Mouse (Mus musculus): ENCODE measurements around the gene Ypel2.
"Not testable (repeated sequence)": the region's sequence is repeated elsewhere in the genome, so short reads cannot be mapped to it uniquely, and the experiment has no call there.

Ypel2 gene
- long read RNA-seq, experiment 1, full-length matches to known transcripts = 9 of 18 reads
- long read RNA-seq, experiment 1, partial matches to known transcripts = 0 of 18 reads
- long read RNA-seq, experiment 1, other reads (novel, unspliced or antisense) = 9 of 18 reads
- long read RNA-seq, experiment 2, full-length matches to known transcripts = 5 of 10 reads
- long read RNA-seq, experiment 2, partial matches to known transcripts = 0 of 10 reads
- long read RNA-seq, experiment 2, other reads (novel, unspliced or antisense) = 5 of 10 reads

DNA sequence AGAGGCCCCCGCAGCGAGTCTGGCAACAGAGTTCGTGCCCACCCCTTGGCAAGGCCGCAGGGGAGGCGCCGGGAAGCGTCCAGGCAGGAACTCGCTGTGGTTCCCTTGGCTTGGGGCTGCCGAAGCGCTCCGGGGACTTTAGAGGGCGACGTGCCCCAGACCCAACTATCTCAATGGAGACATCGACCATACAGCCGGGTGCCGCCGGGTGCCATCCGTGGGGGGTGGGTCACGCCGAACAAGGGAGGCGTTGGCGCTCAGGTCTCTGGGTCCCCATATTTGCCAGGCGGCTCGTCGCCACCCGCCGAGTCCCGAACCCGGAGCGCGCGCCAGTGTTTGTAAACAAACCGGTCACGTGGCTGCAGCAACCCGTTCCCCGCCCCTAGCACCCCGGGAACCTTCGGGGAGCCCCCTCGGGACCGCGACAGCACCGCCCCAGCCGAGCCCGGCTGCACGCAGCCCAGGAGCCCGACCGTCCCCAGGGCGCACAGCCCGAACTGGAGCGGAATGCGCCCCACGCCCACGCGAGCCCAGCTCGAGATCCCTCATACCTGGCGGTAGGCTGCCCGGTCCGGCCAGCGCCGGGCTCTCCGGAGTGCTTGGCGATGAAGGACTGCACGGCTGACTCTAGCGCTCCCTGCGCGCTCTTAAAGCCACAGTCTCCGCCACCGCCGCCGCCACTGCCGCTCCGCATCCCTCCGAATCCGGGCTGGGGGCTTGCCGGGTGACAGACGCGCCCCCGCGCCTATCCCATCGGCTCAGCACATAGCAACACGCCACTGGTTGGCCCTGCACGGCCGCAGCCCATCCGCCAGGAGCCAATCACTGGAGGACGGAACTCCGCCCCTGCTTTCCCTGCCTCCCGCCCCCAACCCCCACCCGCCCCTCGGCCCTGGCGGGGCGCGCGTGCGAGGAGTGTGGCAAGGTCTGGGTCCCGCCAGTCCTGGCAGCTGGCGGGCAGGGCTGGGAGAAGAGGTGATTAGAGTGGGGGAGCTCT is at the start of gene Ypel2:
Gene Ypel2 (minus strand): TSS at position 667 of the 997 bp plus-strand sequence.
- intact Hi-C loops (cut with DNase I) = loop anchor here (5.0 to 10.0 kb wide), 3 partner anchors 41 to 99 kb away; no protein-coding TSS in a partner anchor

DNA sequence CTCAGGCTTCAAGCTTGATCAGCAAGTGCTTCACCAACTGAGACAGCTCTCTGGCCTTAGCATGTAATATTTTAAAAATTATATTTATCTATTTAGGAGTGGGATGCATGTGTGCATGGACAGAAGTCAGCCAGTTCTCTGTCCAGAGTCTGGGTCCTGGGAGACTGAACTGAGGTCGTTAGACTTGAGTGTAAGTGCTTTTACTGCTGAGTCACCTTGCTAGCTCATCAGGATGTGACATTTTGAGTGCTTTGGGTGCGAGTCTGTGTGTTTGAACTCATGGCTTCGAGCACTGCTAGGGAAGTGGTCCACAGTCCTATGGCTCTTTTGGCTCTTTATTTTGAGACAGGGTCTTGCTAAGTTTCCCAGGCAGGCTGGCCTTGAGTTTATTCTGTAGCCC is 49.5 kb upstream of the Ypel2 start:
- intact Hi-C loops (cut with DNase I) = no loop called here

DNA sequence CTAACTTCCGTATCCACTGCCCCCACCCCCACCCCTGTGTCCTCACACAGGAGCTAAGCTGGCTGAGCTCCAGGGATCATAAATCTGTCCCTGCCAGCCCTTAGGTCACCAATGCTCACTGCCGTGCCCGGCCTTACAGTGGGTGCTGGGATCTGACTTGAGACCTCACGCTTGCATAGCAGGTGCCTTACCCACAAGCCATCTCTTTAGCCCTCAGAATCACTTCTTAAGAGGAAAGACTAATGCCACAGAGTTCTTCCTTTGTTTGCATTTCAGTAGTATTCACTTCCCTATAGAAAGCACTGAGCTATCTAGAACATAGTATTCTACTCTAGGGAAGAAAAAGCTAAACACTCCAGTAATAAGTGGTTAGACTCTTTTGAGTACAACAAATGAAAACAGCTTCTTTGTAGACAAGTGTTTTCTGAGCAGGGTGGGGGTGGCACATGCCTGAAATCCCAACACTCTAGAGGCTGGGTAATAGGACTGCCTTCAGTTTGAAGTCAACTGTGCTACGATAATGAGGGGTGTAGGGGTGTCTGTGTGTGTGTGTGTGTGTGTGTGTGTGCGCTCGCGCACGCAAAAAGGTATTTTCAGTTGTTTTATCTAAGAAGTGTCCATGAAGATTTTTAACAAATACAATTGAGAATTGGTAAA is 45.9 kb upstream of the Ypel2 start:
- intact Hi-C loops (cut with DNase I) = no loop called here

DNA sequence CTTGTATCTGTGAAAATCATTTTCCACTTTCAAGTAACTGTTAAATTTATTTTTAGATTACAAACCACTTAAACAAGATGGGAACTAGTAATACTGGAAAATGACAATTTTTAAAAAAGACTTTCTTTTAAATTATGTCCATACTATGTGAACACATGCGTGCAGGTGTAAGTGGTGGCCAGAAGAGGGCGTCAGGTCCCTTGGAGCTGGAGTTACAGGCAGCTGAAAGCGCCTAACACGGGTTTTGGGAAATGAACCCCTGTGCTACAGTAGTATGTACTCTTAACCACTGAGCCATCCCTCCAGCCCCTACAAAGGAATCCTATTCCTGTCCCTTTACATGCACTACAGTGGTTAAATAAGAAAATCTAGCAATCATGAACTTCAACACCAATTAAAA is 42.7 kb upstream of the Ypel2 start:
- intact Hi-C loops (cut with DNase I) = no loop called here

DNA sequence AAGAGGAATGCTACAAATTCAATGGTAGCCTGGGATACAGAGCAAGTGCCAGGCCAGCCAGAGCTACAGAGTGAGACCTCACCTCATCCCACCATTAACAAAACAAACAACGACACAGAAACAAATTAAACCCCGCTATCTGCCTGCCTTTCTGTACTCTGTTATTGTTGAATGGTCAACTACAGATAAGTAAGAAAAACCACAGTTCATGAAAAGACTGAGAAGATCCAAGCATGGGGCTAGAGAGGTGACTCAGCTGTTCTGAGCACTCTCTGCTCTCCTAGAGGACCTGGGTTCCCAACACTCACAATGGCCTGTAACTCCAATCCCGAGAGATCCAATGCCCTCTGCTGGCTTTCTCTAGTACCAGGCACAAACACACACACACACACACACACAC is 34.7 kb upstream of the Ypel2 start:
- intact Hi-C loops (cut with DNase I) = no loop called here

DNA sequence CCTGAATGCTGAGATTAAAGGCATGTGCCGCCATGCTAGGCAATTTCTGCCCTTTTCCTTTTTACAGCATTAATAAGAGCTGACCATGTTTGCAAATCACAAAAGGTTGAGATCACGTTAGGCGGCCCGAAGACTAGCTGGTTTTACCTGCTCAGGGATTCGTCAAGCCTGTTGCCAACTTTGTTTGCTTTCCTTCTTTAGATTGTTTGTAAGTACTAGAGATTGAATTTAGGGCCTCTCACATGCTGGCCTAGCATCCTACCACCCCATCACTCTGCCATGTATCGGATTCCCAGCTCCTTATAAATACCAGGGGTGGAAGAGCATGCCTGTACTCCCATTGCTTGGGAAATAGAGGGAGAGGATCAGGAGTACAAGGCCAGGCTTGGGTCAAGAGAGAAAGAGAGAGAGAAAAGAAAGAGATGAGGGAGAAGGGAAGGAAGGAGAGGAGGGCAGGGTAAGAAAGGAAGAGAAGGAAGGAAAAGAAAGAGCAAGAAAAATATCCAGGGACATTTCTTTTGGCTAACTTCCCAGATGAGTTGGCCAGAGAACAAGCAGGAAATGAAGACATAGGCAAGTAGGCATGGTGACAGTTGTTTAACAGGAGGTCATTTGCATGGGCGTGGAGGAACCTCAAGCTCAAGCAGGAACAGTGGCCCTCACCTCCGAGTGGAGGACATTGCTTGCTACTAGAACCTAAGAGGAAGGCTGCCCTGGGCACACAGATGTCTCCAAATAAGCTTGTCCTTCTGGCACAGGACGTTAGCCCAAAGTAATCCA is 32.8 kb upstream of the Ypel2 start:
- intact Hi-C loops (cut with DNase I) = no loop called here

DNA sequence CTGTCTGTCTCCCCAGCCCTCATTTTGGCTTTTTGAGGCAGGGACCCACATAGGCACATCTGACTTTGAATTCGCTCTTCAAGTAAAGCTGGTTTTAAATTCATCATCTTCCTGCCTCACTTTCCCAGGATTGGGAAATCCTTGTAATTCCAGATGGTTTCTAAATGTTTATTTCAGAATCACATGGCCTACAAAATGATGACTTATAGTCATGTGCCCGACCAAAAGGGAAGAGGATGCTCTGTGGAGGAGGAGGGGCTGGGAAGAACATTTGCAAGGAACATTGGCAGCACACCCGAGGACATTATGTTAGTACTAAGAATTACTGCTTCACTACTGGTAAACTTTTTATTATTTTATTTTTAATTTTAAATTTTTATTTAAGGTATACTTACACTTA is 31.8 kb upstream of the Ypel2 start:
- intact Hi-C loops (cut with DNase I) = no loop called here

DNA sequence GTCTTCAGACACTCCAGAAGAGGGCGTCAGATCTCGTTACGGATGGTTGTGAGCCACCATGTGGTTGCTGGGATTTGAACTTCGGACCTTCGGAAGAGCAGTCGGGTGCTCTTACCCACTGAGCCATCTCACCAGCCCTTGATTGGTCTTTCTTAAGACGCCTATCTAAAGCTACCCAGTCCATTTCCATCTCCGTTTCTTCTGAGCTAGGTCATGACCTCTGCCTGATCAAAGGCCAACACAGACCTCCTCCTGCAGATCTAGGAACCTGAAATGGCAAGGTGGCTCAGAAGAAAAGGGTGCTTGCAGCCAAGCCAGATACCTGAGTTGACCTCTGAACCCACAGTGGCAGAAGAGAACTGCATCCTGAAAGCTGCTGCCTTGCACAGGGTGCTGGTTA is 29.7 kb upstream of the Ypel2 start:
- intact Hi-C loops (cut with DNase I) = not testable (repeated sequence)

DNA sequence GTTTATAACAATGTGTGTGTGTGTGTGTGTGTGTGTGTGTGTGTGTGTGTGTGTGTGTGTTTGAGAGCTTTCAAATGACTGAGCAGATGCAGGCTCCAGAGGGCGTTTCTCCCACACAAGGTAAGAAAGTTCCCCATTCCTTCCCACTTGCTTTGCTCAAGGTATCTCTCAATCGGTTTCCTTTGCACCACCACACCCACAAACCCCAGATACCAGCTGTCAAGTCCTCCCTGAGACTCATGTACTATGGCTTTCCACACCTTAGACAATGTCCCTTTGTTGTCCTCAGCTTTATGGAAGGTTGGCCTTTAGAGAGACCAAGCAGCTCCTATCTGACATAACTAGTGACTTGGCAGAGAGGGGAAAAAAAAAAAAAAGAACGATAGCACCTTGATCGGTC is 29.3 kb upstream of the Ypel2 start:
- intact Hi-C loops (cut with DNase I) = no loop called here

DNA sequence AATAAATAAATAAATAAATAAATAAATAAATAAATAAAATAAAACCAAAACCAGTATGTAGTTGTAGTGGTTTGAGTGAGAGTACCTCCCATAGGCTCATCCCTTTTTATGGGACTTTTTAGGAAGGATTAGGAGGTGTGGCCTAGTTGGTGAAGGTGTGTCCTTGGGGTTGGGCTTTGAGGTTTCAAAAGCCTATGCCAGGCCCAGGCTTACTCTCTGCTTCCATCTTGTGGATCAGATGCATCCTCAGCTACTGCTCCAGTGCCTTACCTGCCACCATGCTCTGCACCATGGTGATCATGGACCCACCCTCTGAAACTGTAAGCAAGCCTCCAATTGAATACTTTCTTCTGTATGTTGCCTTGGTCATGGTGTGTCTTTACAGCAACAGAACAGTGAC is 28.0 kb upstream of the Ypel2 start:
- intact Hi-C loops (cut with DNase I) = no loop called here

DNA sequence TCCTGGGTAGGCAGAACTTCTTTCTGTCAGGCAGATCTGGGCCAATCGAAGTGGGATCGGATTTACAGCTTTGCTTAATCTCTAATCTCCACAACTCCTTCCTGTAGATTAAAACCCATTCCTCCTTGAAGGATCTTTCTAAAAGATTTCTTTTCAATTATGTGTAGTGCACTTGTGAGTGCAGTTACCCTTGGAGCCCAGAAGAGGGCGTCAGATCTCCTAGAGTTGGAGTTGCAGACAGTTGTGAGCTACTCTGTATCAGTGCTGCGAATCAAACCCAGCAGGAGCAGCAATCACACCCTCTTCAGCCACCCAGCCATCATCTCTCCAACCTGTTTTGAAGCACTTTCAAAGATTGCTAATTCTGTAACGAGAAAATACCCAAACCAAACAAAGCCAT is 26.9 kb upstream of the Ypel2 start:
- intact Hi-C loops (cut with DNase I) = no loop called here

DNA sequence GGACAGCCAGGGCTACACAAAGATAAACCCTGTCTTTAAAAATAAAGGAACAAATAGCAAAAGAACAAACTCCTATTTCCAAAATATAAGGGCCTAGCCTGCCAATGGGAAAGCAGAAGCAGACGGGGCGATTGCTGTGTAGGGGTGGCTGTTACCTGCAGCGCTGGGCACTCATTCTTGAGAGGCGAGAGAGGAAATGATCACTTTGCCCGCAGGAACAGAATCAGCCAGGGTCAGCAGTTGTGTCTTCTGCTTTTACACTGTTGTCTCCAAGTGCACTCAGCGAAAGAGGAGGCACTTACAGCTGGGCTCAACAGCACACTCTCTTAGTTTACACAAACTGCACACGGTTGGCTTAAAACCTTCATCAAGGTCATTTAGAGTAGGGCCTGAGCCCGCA is 25.9 kb upstream of the Ypel2 start:
- intact Hi-C loops (cut with DNase I) = loop anchor here (5.0 kb wide), 1 partner anchor 452 kb away; no protein-coding TSS in a partner anchor

DNA sequence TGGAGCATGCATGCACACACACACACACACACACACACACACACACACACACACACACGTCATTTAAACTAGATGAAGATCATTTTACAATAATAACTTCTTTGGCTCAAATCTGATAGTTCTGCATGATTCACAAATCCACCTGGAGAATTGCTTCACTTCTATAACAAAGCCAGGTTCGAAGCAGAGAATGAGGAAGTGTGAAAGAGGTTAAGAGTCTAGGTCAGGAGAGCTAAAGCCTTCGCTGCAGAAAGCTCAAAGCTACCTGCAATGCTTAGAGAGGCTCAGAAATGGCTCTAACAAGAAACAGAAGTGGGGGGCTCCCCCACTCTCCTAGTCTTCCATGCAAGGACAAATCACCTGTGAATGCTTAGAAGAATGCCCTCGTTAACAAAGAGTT is 24.6 kb upstream of the Ypel2 start:
- intact Hi-C loops (cut with DNase I) = loop anchor here (5.0 kb wide), 1 partner anchor 451 kb away; no protein-coding TSS in a partner anchor

DNA sequence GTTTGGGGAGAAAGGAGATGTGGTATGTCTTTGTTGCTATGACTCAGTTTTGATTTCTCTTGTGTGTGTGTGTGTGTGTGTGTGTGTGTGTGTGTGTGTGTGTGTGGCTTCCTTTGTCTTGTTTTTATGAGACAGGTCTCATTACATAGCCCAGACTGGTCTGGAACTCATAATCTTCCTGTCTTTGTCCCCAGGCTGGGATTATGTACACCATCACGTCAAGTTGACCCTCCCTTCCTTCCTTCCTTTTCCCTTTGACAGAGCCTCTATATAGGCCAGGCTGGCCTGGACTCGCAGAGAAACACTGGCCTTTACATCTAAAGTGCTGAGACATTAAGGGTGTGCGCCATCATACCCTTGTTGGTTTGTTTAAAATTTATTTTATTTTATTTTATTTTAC is 22.2 kb upstream of the Ypel2 start:
- intact Hi-C loops (cut with DNase I) = loop anchor here (5.0 kb wide), 1 partner anchor 448 kb away; no protein-coding TSS in a partner anchor

DNA sequence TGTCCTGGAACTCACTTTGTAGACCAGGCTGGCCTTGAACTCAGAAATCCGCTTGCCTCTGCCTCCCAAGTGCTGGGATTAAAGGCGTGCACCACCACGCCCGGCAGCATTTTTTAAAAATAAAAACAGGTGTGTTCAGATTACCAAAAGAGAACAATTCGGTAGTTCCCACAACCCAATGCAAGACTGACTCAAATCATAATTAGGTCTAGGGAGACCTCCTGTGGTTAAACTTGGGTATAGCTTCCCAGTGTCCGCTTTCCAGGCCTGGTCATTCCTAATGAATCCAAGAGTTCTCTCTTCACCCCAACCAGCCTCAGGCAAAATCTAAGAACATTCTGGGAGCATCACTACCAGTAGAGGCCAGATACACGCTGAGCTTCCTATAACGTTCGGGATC is 17.0 kb upstream of the Ypel2 start:
- intact Hi-C loops (cut with DNase I) = no loop called here

DNA sequence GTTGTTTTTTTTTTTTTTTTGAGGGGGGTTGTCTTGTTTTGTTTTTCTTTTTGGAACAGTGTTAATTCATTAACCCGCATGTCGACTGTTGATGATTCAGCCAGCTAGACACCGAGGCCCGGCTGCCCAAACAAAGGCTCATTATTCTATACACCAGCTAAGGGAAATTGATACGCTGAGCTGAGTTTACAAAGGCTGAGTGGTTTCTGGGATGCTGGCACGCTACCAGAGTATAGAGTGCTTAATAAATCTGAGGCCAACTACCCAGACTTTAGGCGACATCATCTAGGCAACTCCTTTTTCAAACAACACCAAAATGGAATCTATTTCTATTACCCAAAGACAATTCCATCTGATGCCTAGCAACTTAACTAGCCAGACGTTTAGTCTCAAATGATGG is 13.9 kb upstream of the Ypel2 start:
- intact Hi-C loops (cut with DNase I) = no loop called here

DNA sequence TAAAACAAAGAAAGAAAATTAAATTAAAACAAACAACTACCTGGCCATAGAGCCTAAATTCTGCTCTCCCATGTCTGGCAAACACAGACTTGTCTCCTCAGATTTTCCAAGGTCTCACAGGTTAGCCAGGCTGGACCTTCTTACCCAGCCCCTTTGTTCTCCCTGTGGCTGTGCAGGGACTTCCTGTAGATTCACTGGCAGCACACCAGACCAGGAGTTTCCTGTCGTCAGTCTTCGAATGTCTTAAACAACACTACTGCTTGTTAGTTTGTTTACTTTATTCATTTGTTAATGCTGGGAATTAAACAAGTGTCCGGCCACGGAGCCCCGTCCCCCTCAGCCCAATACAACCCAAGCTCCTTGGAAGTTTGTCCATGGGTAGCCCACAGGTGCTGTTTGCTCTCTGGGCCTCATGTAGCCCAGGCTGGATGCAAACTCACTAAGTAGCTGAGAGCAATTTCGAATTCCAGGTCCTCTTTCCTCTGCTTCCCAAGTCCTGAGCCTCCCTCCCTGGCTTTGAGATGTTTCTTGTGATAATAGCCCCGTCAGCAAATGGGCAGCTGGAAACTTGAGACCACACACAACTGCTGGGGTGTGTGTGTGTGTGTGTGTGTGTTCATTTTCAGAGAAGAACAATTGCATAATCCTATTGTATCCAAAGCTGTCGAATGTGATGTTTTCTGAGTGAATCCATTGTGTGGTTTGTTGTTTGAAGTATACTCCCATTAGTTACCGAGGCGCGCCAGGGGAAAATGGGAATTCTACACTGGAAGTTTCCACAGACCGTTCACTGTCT is 11.7 kb upstream of the Ypel2 start:
- intact Hi-C loops (cut with DNase I) = no loop called here

DNA sequence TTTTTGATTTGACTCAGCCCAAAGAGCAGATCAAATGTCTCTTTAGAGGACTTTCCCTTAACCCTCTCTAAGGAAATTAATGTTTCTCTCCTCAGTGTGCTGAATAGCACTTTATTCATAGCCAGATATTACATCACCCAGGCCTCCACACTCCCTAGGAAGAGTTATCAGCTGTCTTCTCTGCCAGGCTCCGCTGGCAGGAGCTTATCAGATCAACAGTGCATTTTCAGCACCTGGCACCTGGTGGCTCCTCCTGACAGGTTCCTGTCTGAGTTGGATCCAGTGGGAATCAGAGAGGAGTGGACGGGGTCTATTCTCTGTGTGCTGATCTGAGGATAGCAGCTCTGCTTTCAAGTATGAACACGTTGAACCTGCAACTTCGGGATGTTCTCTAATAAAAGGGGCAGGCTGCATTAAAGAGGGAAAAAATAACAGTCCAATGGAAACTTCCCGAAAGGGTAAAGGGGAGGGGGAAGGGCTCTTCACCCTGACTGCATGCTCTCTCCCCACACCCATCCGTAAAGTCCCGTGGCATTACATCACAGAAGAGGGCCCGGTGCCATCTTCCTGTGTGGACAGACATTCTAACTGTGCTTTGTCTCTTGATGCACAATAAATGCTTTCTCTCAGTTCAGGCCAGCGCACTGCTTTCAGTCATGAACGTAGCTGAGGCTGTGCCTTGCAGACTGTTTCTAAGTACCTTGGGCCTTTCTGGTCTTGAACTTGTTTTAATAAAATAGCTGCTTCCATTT is 8.7 kb upstream of the Ypel2 start:
- intact Hi-C loops (cut with DNase I) = no loop called here

DNA sequence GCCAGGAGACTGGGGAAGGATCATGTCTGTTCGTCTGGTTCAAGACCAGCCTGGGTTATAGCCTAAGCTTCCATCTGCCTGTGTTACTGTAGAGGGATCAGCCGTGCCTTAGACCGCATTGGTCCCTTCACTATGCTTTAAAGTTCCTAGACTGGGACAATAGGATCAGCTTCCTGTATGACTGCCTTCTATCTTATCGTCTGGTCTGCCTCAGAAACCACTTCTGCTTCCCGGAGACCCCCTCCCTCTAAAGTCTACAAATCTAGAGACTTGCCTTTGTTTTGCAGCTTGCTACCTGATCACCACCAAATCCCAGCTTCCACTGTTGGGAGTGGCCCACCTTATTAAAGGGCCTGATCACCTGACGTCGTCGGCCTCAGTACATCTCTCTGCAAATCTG is 7.7 kb upstream of the Ypel2 start:
- intact Hi-C loops (cut with DNase I) = no loop called here

Data from adrenal gland (tissue).